Mouse (Mus musculus) gonadal fat pad, adult 2 months (tissue): ENCODE measurements around the gene Rora. TPM values are rescaled to one million over a fixed set of nuclear protein-coding genes. Genes with fewer than 3 reads are reported as not detected.
A peak's percentile ranks its signal among the peaks of the same experiment; 100 is the strongest.

ENCODE experiments used
- DNase-seq: peaks from one replicate; pipeline ENCODE4 v3.0.0-alpha.2; 2012; ENCODE audit warnings: low read depth
- polyA plus RNA-seq: library from polyadenylated mRNA; depleted of rRNA; stranded (reverse); fragments of >200 nt; gene quantifications from 2 replicates; pipeline ENCODE4 v1.2.3, GENCODE M21; 2012

Gene Rora
- polyA plus RNA-seq, 1 experiment, result 8.2 TPM

GRCm38 (mm10) chr9:68820036-68820435 is 166.4 kb downstream of the Rora start:
- no peak for DNase-seq

- DNase-seq, result no peak
Observed at GRCm38 (mm10) chr9:68820478-68820877, 166.9 kb downstream of the Rora start.

- no peak for DNase-seq
Observed at GRCm38 (mm10) chr9:68821388-68821787, 167.8 kb downstream of the Rora start.

- no peak for DNase-seq
Observed at GRCm38 (mm10) chr9:68823292-68823691, 169.7 kb downstream of the Rora start.

- DNase-seq, result no peak
Observed at GRCm38 (mm10) chr9:68825107-68825506, 171.5 kb downstream of the Rora start.

- no peak for DNase-seq
Observed at GRCm38 (mm10) chr9:68825841-68826240, 172.3 kb downstream of the Rora start.

GRCm38 (mm10) chr9:68827441-68827840 is 173.9 kb downstream of the Rora start:
- DNase-seq, result no peak

- DNase-seq, result no peak
Observed at GRCm38 (mm10) chr9:68829903-68830302, 176.3 kb downstream of the Rora start.

- no peak for DNase-seq
Observed at GRCm38 (mm10) chr9:68833323-68833722, 179.7 kb downstream of the Rora start.

- DNase-seq, result peak; percentile 22
Observed at GRCm38 (mm10) chr9:68835037-68835649, 181.6 kb downstream of the Rora start.

GRCm38 (mm10) chr9:68842134-68842892 is 188.7 kb downstream of the Rora start:
- DNase-seq, result no peak

GRCm38 (mm10) chr9:68845556-68845955 is 192.0 kb downstream of the Rora start:
- no peak for DNase-seq

- no peak for DNase-seq
Observed at GRCm38 (mm10) chr9:68850321-68850720, 196.7 kb downstream of the Rora start.

GRCm38 (mm10) chr9:68852201-68852600 is 198.6 kb downstream of the Rora start:
- no peak for DNase-seq

- DNase-seq, result no peak
Observed at GRCm38 (mm10) chr9:68852934-68853333, 199.3 kb downstream of the Rora start.

GRCm38 (mm10) chr9:68859500-68859899 is 205.9 kb downstream of the Rora start:
- DNase-seq, result no peak

GRCm38 (mm10) chr9:68866317-68866716 is 212.7 kb downstream of the Rora start:
- no peak for DNase-seq

- DNase-seq, result no peak
Observed at GRCm38 (mm10) chr9:68873838-68874237, 220.3 kb downstream of the Rora start.

- DNase-seq, result no peak
Observed at GRCm38 (mm10) chr9:68874544-68874943, 221.0 kb downstream of the Rora start.

- no peak for DNase-seq
Observed at GRCm38 (mm10) chr9:68875791-68876190, 222.2 kb downstream of the Rora start.

- DNase-seq, result peak; percentile 56
Observed at GRCm38 (mm10) chr9:68876289-68876688, 222.7 kb downstream of the Rora start.

- DNase-seq, result no peak
Observed at GRCm38 (mm10) chr9:68881896-68882295, 228.3 kb downstream of the Rora start.

GRCm38 (mm10) chr9:68883005-68883404 is 229.4 kb downstream of the Rora start:
- no peak for DNase-seq
